Mouse (Mus musculus): Measurements from ENCODE around the gene Rbm18.

DNA sequence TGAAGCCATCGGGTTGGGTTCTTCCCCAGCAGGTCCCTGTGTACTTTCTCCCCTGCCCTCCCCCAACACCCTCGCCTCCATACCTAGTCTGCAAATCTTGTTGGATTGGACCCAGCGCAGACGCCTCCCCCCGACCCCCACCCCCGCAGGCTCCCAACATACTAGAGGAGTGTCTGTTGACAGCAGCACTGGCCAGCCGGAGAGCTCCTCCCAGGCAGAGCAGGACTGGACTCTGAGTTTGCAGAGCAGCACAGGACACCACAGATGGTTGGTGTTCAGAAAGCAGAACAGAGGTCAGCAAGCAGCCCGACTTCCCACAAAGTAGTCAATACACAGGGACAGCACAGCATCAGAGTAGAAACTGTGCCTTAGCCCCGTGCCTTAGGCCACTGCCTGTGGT lies 55.1 kb downstream of the Rbm18 start:
- no peak for TF ChIP-seq HCFC1 (IDR thresholded peaks at IDR 0.05; ENCODE audit: borderline replicate concordance, insufficient read depth, low read length)
- no peak for TF ChIP-seq MAFK (IDR thresholded peaks at IDR 0.05; ENCODE audit: insufficient read depth, low read depth, low read length)
- no peak for TF ChIP-seq CHD2 (IDR thresholded peaks at IDR 0.05; ENCODE audit: low read depth, low read length)
